ENCODE assay signal across 1 mouse cellular context in genomic region chr11:117822728-117823241, GRCm38 (mm10).
TF ChIP-seq lines count a peak whose summit lies in the region.

No protein-coding gene starts in this region.

TF ChIP-seq in CH12.LX, 34 proteins besides CTCF, POLR2A, EP300 and RAD21:
- TF ChIP-seq ZMIZ1 (IDR thresholded peaks at IDR 0.05; ENCODE audit: low read depth, low read length) (peak; percentile 69), USF2 (conservative IDR thresholded peaks at IDR 0.05; ENCODE audit: low read depth, low read length) (no peak), ZC3H11A (IDR thresholded peaks at IDR 0.05; ENCODE audit: low read depth, low read length) (no peak), RCOR1 (conservative IDR thresholded peaks at IDR 0.05; ENCODE audit: low read depth, low read length) (0 out of 2 replicates have a peak, but pooled peaks have one; percentile 14), MAZ (IDR thresholded peaks at IDR 0.05; ENCODE audit: low read depth, low read length) (no peak)
TF ChIP-seq in CH12.LX: peak in this region for 2.
